Mouse (Mus musculus) intestine, postnatal 0 days (tissue): ENCODE measurements around the gene Bsn. TPM values are rescaled to one million over a fixed set of nuclear protein-coding genes. Genes with fewer than 3 reads are reported as not detected.

Source experiments
- ATAC-seq: fragments of 200-750 bp; cut with Nextera tagmentation; 2 replicates; pipeline ENCODE4 v1.8.0; 2017; ENCODE audit warnings: mild to moderate bottlenecking, moderate TSS enrichment, moderate library complexity
- H3K27ac ChIP-seq: fragments of 300-500 bp; sonication (generic); 2 replicates; pipeline ENCODE4 v1.5.1; 2014; ENCODE audit warnings: mild to moderate bottlenecking, low read depth, low read length, moderate library complexity
- H3K27me3 ChIP-seq: fragments of 300-500 bp; sonication (generic); replicated peaks from 2 replicates; pipeline ENCODE4 v1.6.1; 2014; ENCODE audit warnings: low read length, mixed read lengths; ENCODE audit not compliant: control insufficient read depth, insufficient read depth
- H3K36me3 ChIP-seq: fragments of 300-500 bp; sonication (generic); 2 replicates; pipeline ENCODE4 v1.6.1; 2014; ENCODE audit warnings: mild to moderate bottlenecking, moderate library complexity; ENCODE audit not compliant: control insufficient read depth, insufficient read depth
- H3K4me1 ChIP-seq: fragments of 300-500 bp; sonication (generic); replicated peaks from 2 replicates; pipeline ENCODE4 v1.6.1; 2014; ENCODE audit warnings: antibody characterized with exemption, low read length, mixed read lengths; ENCODE audit not compliant: control insufficient read depth, insufficient read depth
- H3K4me2 ChIP-seq: fragments of 300-500 bp; sonication (generic); replicated peaks from 2 replicates; pipeline ENCODE4 v1.6.1; 2014; ENCODE audit warnings: low read depth, mild to moderate bottlenecking, moderate library complexity
- H3K4me3 ChIP-seq: fragments of 300-500 bp; sonication (generic); 2 replicates; pipeline ENCODE4 v1.5.1; 2014; ENCODE audit warnings: low read depth, low read length
- H3K9ac ChIP-seq: fragments of 300-500 bp; sonication (generic); 2 replicates; pipeline ENCODE4 v1.6.1; 2014; ENCODE audit warnings: mild to moderate bottlenecking, low read depth, low read length
- H3K9me3 ChIP-seq: fragments of 300-500 bp; sonication (generic); 2 replicates; pipeline ENCODE4 v1.6.1; 2016; ENCODE audit warnings: mixed run types; ENCODE audit not compliant: control insufficient read depth
- CTCF ChIP-seq: sonication (generic); IDR thresholded peaks from 2 replicates; pipeline ENCODE4 v1.5.1; 2016; ENCODE audit warnings: low read depth, mild to moderate bottlenecking, control low read depth, antibody characterized with exemption, moderate library complexity
- WGBS: fragments of 180-500 bp; shearing (Covaris S2); extraction: QIAGEN DNeasy Blood & Tissue Kit; methylation state at CpG from one replicate; pipeline ENCODE4 v1.1.7; 2014; 5-methylcytosine and 5-hydroxymethylcytosine counted together
- polyA plus RNA-seq: library from polyadenylated mRNA; unstranded; fragments of >200 nt; fragmentation: Nextera tagmentation; extraction: Ambion mirVana; gene quantifications from 2 replicates; pipeline ENCODE4 v1.2.1, GENCODE M21; 2015

Gene Bsn
- polyA plus RNA-seq, 1 experiment from 2014 or later = 1.6 TPM

GRCm38 (mm10) chr9:108178391-108178790 is 11.8 kb downstream of the Bsn start:
- Histone ChIP-seq H3K4me3 (no peak overlapping the region), H3K36me3 (no peaks in the 10 kb centered on the region), H3K4me1 (no peaks in the 10 kb centered on the region), H3K9me3 (no peaks in the 10 kb centered on the region), H3K27ac (no peak overlapping the region), H3K27me3 (no peaks in the 10 kb centered on the region), H3K9ac (no peak overlapping the region), H3K4me2 (no peak overlapping the region)
- no peak for ATAC-seq
- 71% methylated on average over 5 of the region's 5 CpGs for WGBS
- TF ChIP-seq CTCF = no peak

GRCm38 (mm10) chr9:108175116-108175838 is 14.9 kb downstream of the Bsn start:
- H3K4me1 ChIP-seq = no peaks in the 10 kb centered on the region
- H3K4me2 ChIP-seq = no peak overlapping the region
- ATAC-seq = no peak
- no peak overlapping the region for H3K4me3 ChIP-seq
- no peak overlapping the region for H3K27ac ChIP-seq
- TF ChIP-seq CTCF = no peak
- WGBS = 61% methylated on average over 19 of the region's 19 CpGs
- no peaks in the 10 kb centered on the region for H3K36me3 ChIP-seq
- H3K27me3 ChIP-seq = no peaks in the 10 kb centered on the region
- no peaks in the 10 kb centered on the region for H3K9me3 ChIP-seq
- H3K9ac ChIP-seq = no peak overlapping the region

- no peak overlapping the region for H3K9ac ChIP-seq
- TF ChIP-seq CTCF = no peak
- no peaks in the 10 kb centered on the region for H3K36me3 ChIP-seq
- no peaks in the 10 kb centered on the region for H3K4me1 ChIP-seq
- no peak overlapping the region for H3K4me2 ChIP-seq
- WGBS = 66% methylated on average over 5 of the region's 5 CpGs
- H3K27ac ChIP-seq = no peak overlapping the region
- no peaks in the 10 kb centered on the region for H3K27me3 ChIP-seq
- ATAC-seq = 0 out of 2 replicates have a peak, but pooled peaks have one; percentile 43
- no peak overlapping the region for H3K4me3 ChIP-seq
- no peaks in the 10 kb centered on the region for H3K9me3 ChIP-seq
These were observed 17.3 kb downstream of the Bsn start for GRCm38 (mm10) chr9:108172777-108173350.

DNA sequence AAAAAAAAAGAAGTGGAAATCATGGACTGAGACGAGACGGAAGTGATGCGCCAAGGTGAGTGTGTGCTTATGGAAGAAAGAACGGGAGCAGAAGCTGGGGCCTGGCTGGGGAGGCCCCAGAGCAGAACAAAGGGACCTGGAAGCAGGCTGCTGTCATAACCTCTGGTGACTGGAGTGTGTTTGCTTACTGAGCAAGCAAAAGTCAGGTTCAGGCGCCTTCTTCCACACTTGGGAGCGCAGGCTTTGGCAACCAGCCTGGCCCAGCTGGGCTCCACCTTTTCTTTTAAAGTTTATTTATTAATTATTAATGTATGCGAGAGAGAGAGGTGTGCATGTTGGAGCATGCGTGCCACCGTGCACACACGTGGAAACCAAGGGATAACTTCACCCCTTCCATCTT is 20.4 kb downstream of the Bsn start:
- Histone ChIP-seq H3K27me3 (no peaks in the 10 kb centered on the region), H3K4me2 (no peak overlapping the region), H3K27ac (no peak overlapping the region), H3K4me1 (no peaks in the 10 kb centered on the region), H3K9ac (no peak overlapping the region), H3K36me3 (no peaks in the 10 kb centered on the region), H3K4me3 (no peak overlapping the region), H3K9me3 (no peaks in the 10 kb centered on the region)
- 60% methylated on average over 10 of the region's 10 CpGs for WGBS
- TF ChIP-seq CTCF = no peak
- ATAC-seq = no peak

DNA sequence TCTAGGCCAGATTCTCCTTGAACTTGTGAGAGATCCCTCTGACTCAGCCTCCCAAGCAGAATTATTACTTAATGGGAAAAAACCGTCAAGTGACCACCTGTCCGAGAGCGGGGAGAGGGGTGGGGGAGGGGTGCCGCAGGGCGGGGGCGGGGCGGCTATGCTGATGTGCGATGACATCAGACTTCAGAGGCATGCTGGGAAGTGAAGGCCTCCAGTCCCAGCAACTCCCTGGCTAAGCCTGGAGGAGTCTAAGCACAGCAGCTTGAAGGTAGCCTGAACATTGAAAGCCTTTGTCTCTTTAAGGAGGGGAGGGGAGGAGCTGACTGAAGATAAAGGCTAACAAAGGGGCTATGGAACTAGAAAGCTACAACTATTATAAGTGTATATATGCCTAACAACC is 25.0 kb downstream of the Bsn start:
- Histone ChIP-seq H3K27ac (no peak overlapping the region), H3K4me2 (no peak overlapping the region), H3K4me3 (no peak overlapping the region), H3K9me3 (no peaks in the 10 kb centered on the region), H3K9ac (no peak overlapping the region), H3K36me3 (no peaks in the 10 kb centered on the region), H3K4me1 (no peaks in the 10 kb centered on the region), H3K27me3 (no peaks in the 10 kb centered on the region)
- WGBS = 43% methylated on average over 8 of the region's 8 CpGs
- TF ChIP-seq CTCF = no peak
- ATAC-seq = no peak

GRCm38 (mm10) chr9:108163646-108164284 is 26.4 kb downstream of the Bsn start:
- TF ChIP-seq CTCF = no peak
- H3K4me1 ChIP-seq = no peaks in the 10 kb centered on the region
- WGBS = 82% methylated on average over 16 of the region's 16 CpGs
- no peak for ATAC-seq
- no peaks in the 10 kb centered on the region for H3K36me3 ChIP-seq
- no peaks in the 10 kb centered on the region for H3K9me3 ChIP-seq
- no peak overlapping the region for H3K27ac ChIP-seq
- H3K9ac ChIP-seq = no peak overlapping the region
- no peak overlapping the region for H3K4me2 ChIP-seq
- no peak overlapping the region for H3K4me3 ChIP-seq
- no peaks in the 10 kb centered on the region for H3K27me3 ChIP-seq
